22 mouse cellular contexts compared by ENCODE assay signal in genomic region chr16:18642897-18643296, GRCm38 (mm10). TPM values are rescaled to one million over a fixed set of nuclear protein-coding genes. Genes with fewer than 3 reads are reported as not detected.
"Had no signal": no experiment of that assay in that cellular context is flagged by ENCODE, and none has a peak within 500 bp of the region (broad histone marks: within the 10 kb centered on the region; RNA-seq: fewer than 3 reads in every experiment).

No protein-coding gene starts in this region.

- H3K4me2 ChIP-seq: intestine, embryonic 15.5 days; kidney, embryonic 15.5 days; liver, embryonic 13.5 days; lung, embryonic 14.5 days; midbrain, embryonic 13.5 days; neural tube, embryonic 13.5 days; stomach, embryonic 15.5 days had no signal

- H3K36me3 ChIP-seq: intestine, embryonic 15.5 days; kidney, embryonic 15.5 days; liver, embryonic 13.5 days; midbrain, embryonic 10.5 days; midbrain, embryonic 13.5 days; neural tube, embryonic 13.5 days; stomach, embryonic 15.5 days had no signal

- ATAC-seq: intestine, embryonic 15.5 days; lung, postnatal 0 days; midbrain, embryonic 13.5 days; midbrain, embryonic 16.5 days had no signal

- H3K4me3 ChIP-seq: intestine, embryonic 15.5 days; kidney, embryonic 15.5 days; liver, embryonic 13.5 days; megakaryocyte, embryonic 14.5 days; midbrain, embryonic 10.5 days; midbrain, embryonic 13.5 days; myocyte; neural tube, embryonic 13.5 days; stomach, embryonic 15.5 days had no signal

- H3K9ac ChIP-seq: intestine, embryonic 15.5 days; kidney, embryonic 15.5 days; liver, embryonic 13.5 days; lung, embryonic 14.5 days; midbrain, embryonic 13.5 days; neural tube, embryonic 13.5 days; stomach, embryonic 15.5 days had no signal

- H3K27ac ChIP-seq: intestine, embryonic 15.5 days; kidney, embryonic 15.5 days; liver, embryonic 13.5 days; macrophage; midbrain, embryonic 10.5 days; midbrain, embryonic 13.5 days; neural tube, embryonic 13.5 days; stomach, embryonic 15.5 days had no signal

- H3K4me1 ChIP-seq: intestine, embryonic 15.5 days; liver, embryonic 13.5 days; megakaryocyte, embryonic 14.5 days; midbrain, embryonic 13.5 days; neural tube, embryonic 13.5 days; stomach, embryonic 15.5 days had no signal

- H3K27me3 ChIP-seq: intestine, embryonic 15.5 days; midbrain, embryonic 13.5 days; neural tube, embryonic 13.5 days; stomach, embryonic 15.5 days had no signal

- DNase-seq: kidney, adult 11 months; kidney, adult 8-10 months; kidney, postnatal 10 days; kidney, postnatal 36 days; liver, embryonic 13.5 days; lung, embryonic 14.5 days; retina, postnatal 1 day; spleen, adult 18-20 months; thymus, postnatal 36 days had no signal

- H3K9me3 ChIP-seq: intestine, embryonic 15.5 days; kidney, embryonic 15.5 days; liver, embryonic 13.5 days; midbrain, embryonic 10.5 days; midbrain, embryonic 13.5 days; neural tube, embryonic 13.5 days; stomach, embryonic 15.5 days had no signal

RNA-seq across cellular contexts. Expression of gene Gm49601, which starts 16.7 kb away (rescaled TPM):
- polyA plus RNA-seq: liver, adult 2 months; macrophage; thymus, postnatal 0 days had no signal

RNA-seq across cellular contexts. Expression of gene Gp1bb, which starts 20.7 kb away (rescaled TPM):
- polyA plus RNA-seq: liver, adult 2 months had no signal

RNA-seq across cellular contexts. Expression of gene Tbx1, which starts 52.4 kb away (rescaled TPM):
- polyA plus RNA-seq: macrophage had no signal
